Mouse (Mus musculus): ENCODE data around the gene Calhm5.

Gene Calhm5

DNA sequence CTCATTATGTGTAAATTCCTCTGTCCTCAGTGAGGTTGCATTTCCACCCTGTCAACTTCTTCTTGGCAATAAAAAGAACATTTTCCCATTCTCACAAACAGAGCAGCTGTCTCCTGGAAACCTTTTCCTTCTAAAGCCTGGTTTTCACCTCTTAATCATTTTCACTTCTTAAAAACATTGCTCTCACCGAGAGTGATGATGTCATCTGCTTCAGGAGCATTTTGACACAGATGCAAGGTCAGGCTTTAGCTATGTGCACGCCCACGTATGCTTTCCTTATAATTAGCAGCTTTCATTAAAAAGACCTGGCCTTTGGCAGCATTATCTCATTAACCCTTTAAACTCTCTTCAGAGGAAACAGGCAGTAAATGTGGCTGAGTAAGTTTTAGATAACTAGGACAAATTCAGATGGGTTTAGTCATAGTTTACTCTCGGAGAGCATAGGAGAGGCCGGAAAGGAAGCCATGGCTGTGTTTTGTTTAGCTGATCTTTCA is 25.3 kb downstream of the Calhm5 start:
- no peak for DNase-seq (ENCODE audit: low spot score in 2 of 2)

GRCm38 (mm10) chr10:34069606-34070005 is 26.7 kb downstream of the Calhm5 start:
- DNase-seq (ENCODE audit: low spot score in 2 of 2), result no peak

GRCm38 (mm10) chr10:34066591-34066990 is 29.7 kb downstream of the Calhm5 start:
- no peak for DNase-seq (ENCODE audit: low spot score in 2 of 2)

- no peak for DNase-seq (ENCODE audit: low spot score in 2 of 2)
Measured at GRCm38 (mm10) chr10:34053987-34054386, 42.3 kb downstream of the Calhm5 start.

DNA sequence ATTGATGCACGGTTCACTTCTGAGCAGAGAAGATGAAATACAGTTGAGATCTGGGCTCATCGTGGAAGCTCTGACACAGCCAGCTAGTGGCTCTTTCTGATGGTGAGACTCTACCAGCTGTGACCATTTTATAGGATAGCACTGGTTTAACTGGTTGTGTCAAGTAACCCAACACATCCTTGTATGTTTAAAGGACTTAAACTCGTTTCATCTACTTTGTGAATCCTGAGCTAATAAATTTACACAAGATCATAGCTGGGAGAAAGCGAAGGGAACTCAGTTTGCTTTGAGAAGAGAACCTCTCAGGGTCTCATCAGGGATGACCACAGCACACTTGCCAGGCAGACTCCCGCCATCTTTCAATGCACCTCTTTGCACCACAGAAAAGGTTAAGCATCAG is 52.1 kb downstream of the Calhm5 start, which contains the start of gene Calhm4:
Gene Calhm4, minus strand, starts transcription at position 101 of the 400 bp plus-strand sequence.
- no peak for DNase-seq (ENCODE audit: low spot score in 2 of 2)

Data from frontal cortex, postnatal 25 days (tissue).